Mouse (Mus musculus) ES-Bruce4 (cell line): ENCODE data around the gene Katnal1.

Source experiments
- CTCF ChIP-seq: IDR thresholded peaks from one replicate; pipeline ENCODE4 v1.8.1; 2011; ENCODE audit warnings: low read depth, low read length
- EP300 ChIP-seq: IDR thresholded peaks from 2 replicates; pipeline ENCODE4 v1.6.1; 2011; ENCODE audit warnings: low read depth, low read length; ENCODE audit not compliant: insufficient read depth

DNA sequence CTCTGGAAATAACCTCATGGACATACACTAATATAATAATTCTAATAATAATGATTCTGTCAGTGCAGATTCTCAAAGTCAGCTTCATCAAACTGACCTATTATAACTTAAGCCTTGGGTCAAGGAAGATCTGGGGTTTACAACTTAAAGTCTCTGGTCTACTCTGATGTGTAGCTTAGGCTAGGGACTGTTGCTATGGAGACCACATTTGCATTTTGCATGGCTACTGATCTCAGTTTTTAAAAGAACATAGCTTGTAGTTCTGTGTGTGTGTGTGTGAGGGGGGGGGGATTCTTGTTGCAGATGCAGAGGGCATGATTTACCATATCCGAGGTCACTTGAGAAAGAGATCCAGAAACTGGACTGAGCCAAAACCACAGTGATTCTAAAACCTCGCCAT, 16.6 kb upstream of the Katnal1 start:
- TF ChIP-seq CTCF (no peak), EP300 (no peak)
